Mouse (Mus musculus) forebrain, embryonic 11.5 days (tissue): ENCODE measurements around the gene Ephb1. TPM values are rescaled to one million over a fixed set of nuclear protein-coding genes. Genes with fewer than 3 reads are reported as not detected.

Source experiments
- ATAC-seq: fragments of 200-750 bp; cut with Nextera tagmentation; replicated peaks from 2 replicates; pipeline ENCODE4 v1.8.0; 2017; ENCODE audit warnings: moderate TSS enrichment; ENCODE audit not compliant: low FRiP score
- DNase-seq: peaks from one replicate; pipeline ENCODE4 v3.0.0-alpha.2; 2017; ENCODE audit warnings: low spot score
- H3K27ac ChIP-seq: fragments of 300-500 bp; sonication (generic); 2 replicates; pipeline ENCODE4 v1.5.1; 2014; ENCODE audit warnings: low read depth, low read length
- H3K27me3 ChIP-seq: fragments of 300-500 bp; sonication (generic); 2 replicates; pipeline ENCODE4 v1.6.1; 2014; ENCODE audit warnings: mild to moderate bottlenecking, low read length, mixed read lengths; ENCODE audit not compliant: control insufficient read depth, insufficient read depth
- H3K36me3 ChIP-seq: fragments of 300-500 bp; sonication (generic); 2 replicates; pipeline ENCODE4 v1.6.1; 2014; ENCODE audit warnings: mild to moderate bottlenecking, low read length, moderate library complexity, mixed read lengths; ENCODE audit not compliant: control insufficient read depth, insufficient read depth
- H3K4me1 ChIP-seq: fragments of 300-500 bp; sonication (generic); replicated peaks from 2 replicates; pipeline ENCODE4 v1.6.1; 2014; ENCODE audit warnings: low read length, mixed read lengths; ENCODE audit not compliant: control insufficient read depth, insufficient read depth
- H3K4me2 ChIP-seq: fragments of 300-500 bp; sonication (generic); 2 replicates; pipeline ENCODE4 v1.6.1; 2014; ENCODE audit warnings: low read depth, mild to moderate bottlenecking, low read length, moderate library complexity, mixed read lengths; ENCODE audit not compliant: severe bottlenecking
- H3K4me3 ChIP-seq: fragments of 300-500 bp; sonication (generic); 2 replicates; pipeline ENCODE4 v1.5.1; 2014; ENCODE audit warnings: low read depth, low read length
- H3K9ac ChIP-seq: fragments of 300-500 bp; sonication (generic); 2 replicates; pipeline ENCODE4 v1.6.1; 2014; ENCODE audit warnings: low read length
- H3K9me3 ChIP-seq: fragments of 300-500 bp; sonication (generic); 2 replicates; pipeline ENCODE4 v1.6.1; 2016; ENCODE audit warnings: low read length, mixed read lengths; ENCODE audit not compliant: control insufficient read depth
- WGBS: fragments of 180-500 bp; shearing (Covaris S2); extraction: QIAGEN DNeasy Blood & Tissue Kit; methylation state at CpG from one replicate; pipeline ENCODE4 v1.1.7; 2014; 5-methylcytosine and 5-hydroxymethylcytosine counted together
- polyA plus RNA-seq: library from polyadenylated mRNA; unstranded; fragments of >200 nt; fragmentation: Nextera tagmentation; extraction: Ambion mirVana; gene quantifications from 2 replicates; pipeline ENCODE4 v1.2.1, GENCODE M21; 2014

Ephb1 gene
- polyA plus RNA-seq, 1 experiment from 2014 or later, result 19.9 TPM

GRCm38 (mm10) chr9:102243296-102243695, 111.2 kb downstream of the Ephb1 start:
- Histone ChIP-seq H3K27me3 (peaks cover 19% of the 10 kb centered on the region; the same call in 1 of the 2 replicates), H3K4me3 (no peak overlapping the region), H3K9ac (peak overlapping the region; percentile 7; the same call in 1 of the 2 replicates), H3K36me3 (no peaks in the 10 kb centered on the region), H3K27ac (no peak overlapping the region), H3K4me1 (peaks cover 20% of the 10 kb centered on the region), H3K9me3 (no peaks in the 10 kb centered on the region), H3K4me2 (no peak overlapping the region)
- WGBS, result 4% methylated on average over 7 of the region's 7 CpGs
- peak; percentile 74 for DNase-seq
- ATAC-seq, result peak; percentile 92

GRCm38 (mm10) chr9:102241546-102241945, 112.9 kb downstream of the Ephb1 start:
- Histone ChIP-seq H3K36me3 (no peaks in the 10 kb centered on the region), H3K4me2 (no peak overlapping the region), H3K27me3 (peaks cover 12% of the 10 kb centered on the region; the same call in 1 of the 2 replicates), H3K9me3 (no peaks in the 10 kb centered on the region), H3K4me3 (no peak overlapping the region), H3K4me1 (peaks cover 15% of the 10 kb centered on the region), H3K27ac (no peak overlapping the region), H3K9ac (no peak overlapping the region)
- ATAC-seq (no peak), DNase-seq (no peak)
- 84% methylated on average over 2 of the region's 2 CpGs for WGBS

GRCm38 (mm10) chr9:102240215-102240614, 114.3 kb downstream of the Ephb1 start:
- DNase-seq, result no peak
- ATAC-seq, result no peak
- Histone ChIP-seq H3K27ac (no peak overlapping the region), H3K4me1 (peaks cover 15% of the 10 kb centered on the region), H3K36me3 (no peaks in the 10 kb centered on the region), H3K4me3 (no peak overlapping the region), H3K4me2 (no peak overlapping the region), H3K9me3 (no peaks in the 10 kb centered on the region), H3K9ac (no peak overlapping the region), H3K27me3 (peaks cover 12% of the 10 kb centered on the region; the same call in 1 of the 2 replicates)
- WGBS, result 86% methylated on average over 4 of the region's 4 CpGs

GRCm38 (mm10) chr9:102235444-102235951, 119.0 kb downstream of the Ephb1 start:
- peak; percentile 68 for ATAC-seq
- no peak for DNase-seq
- Histone ChIP-seq H3K27me3 (peaks cover 2% of the 10 kb centered on the region; the same call in 1 of the 2 replicates), H3K9me3 (no peaks in the 10 kb centered on the region), H3K4me2 (no peak overlapping the region), H3K9ac (no peak overlapping the region), H3K27ac (no peak overlapping the region), H3K4me1 (peaks cover 2% of the 10 kb centered on the region; the same call in 1 of the 2 replicates), H3K36me3 (no peaks in the 10 kb centered on the region), H3K4me3 (no peak overlapping the region)
- 41% methylated on average over 4 of the region's 4 CpGs for WGBS

- no peak for DNase-seq
- peaks cover 2% of the 10 kb centered on the region; the same call in 1 of the 2 replicates for H3K4me1 ChIP-seq
- no peaks in the 10 kb centered on the region for H3K27me3 ChIP-seq
Measured at GRCm38 (mm10) chr9:102231248-102231647, 123.2 kb downstream of the Ephb1 start.

GRCm38 (mm10) chr9:102216746-102217566, 137.5 kb downstream of the Ephb1 start:
- WGBS, result 25% methylated on average over 7 of the region's 7 CpGs
- Histone ChIP-seq H3K4me3 (no peak overlapping the region), H3K9ac (no peak overlapping the region), H3K27me3 (peaks cover 4% of the 10 kb centered on the region), H3K27ac (no peak overlapping the region), H3K4me2 (no peak overlapping the region), H3K9me3 (no peaks in the 10 kb centered on the region), H3K4me1 (peaks cover 28% of the 10 kb centered on the region), H3K36me3 (no peaks in the 10 kb centered on the region)
- ATAC-seq (peak; percentile 55; the same call in 1 of the 2 replicates), DNase-seq (no peak)

More at GRCm38 (mm10) chr9:102231248-102231647, 123.2 kb downstream of the Ephb1 start:
- Histone ChIP-seq H3K36me3 (no peaks in the 10 kb centered on the region), H3K9me3 (no peaks in the 10 kb centered on the region), H3K27ac (no peak overlapping the region), H3K9ac (no peak overlapping the region), H3K4me3 (no peak overlapping the region), H3K4me2 (no peak overlapping the region)
- no peak for ATAC-seq
- WGBS, result 65% methylated on average over 6 of the region's 6 CpGs

- Histone ChIP-seq H3K4me3 (no peak overlapping the region), H3K27me3 (peaks cover 24% of the 10 kb centered on the region), H3K27ac (peak overlapping the region; percentile 66; the same call in 1 of the 2 replicates), H3K4me1 (peaks cover 31% of the 10 kb centered on the region), H3K36me3 (no peaks in the 10 kb centered on the region), H3K9ac (no peak overlapping the region), H3K4me2 (no peak overlapping the region), H3K9me3 (no peaks in the 10 kb centered on the region)
- ATAC-seq (no peak), DNase-seq (no peak)
- WGBS, result 0% methylated on average over 1 of the region's 1 CpGs
Measured at GRCm38 (mm10) chr9:102212036-102212383, 142.5 kb downstream of the Ephb1 start.

- ATAC-seq, result peak; percentile 97
- H3K36me3 ChIP-seq, result no peaks in the 10 kb centered on the region
- H3K27me3 ChIP-seq, result peaks cover 28% of the 10 kb centered on the region
- H3K27ac ChIP-seq, result peak overlapping the region; percentile 66
- H3K4me1 ChIP-seq, result peaks cover 28% of the 10 kb centered on the region
- H3K4me3 ChIP-seq, result no peak overlapping the region
- DNase-seq, result peak; percentile 92
- H3K4me2 ChIP-seq, result no peak overlapping the region
- H3K9ac ChIP-seq, result no peak overlapping the region
- H3K9me3 ChIP-seq, result no peaks in the 10 kb centered on the region
- 4% methylated on average over 10 of the region's 10 CpGs for WGBS
Measured at GRCm38 (mm10) chr9:102211296-102212035, 143.0 kb downstream of the Ephb1 start.
